Mouse (Mus musculus): ENCODE data around the gene Rpl41. TPM values are rescaled to one million over a fixed set of nuclear protein-coding genes. Genes with fewer than 3 reads are reported as not detected.

The Rpl41 gene
- 6,066 and 6,315 TPM in 2 replicates for total RNA-seq (2014; fragmentation: Nextera tagmentation)
- total RNA-seq (2017) = 3,608 and 4,444 TPM in 2 replicates

DNA sequence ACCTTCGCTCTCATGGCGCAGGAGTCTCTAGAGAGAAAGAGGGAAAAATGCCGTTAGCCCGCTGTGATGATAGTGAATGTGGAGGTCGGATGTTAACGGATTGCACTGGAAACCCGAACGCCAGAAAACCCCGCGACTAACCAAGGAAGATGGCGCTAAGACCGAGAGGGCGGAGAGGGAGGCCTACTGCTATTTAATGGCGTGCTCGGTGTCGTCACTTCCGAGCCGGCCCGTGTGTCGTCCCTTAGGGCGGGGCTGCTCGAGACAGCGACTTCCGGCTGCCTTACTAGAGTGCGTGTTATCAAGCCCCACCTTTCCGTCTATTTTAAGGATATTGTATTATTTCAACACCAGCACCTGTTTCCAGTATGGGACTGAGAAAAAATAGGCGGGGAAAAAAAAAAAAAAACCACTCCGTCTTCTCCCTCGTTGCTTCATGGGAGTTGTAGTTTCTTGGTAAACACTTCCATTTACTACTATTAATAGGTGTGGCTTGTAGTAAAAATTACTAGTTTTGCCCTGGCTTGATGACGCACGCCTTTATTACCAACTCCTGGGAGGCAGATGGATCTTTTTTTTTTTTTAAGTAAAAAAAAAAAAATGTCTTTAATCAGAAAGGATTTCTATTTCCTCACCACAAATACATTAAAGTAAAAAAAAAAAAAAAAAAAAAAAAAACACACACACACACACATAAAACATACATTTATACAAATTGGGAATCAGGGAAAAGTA lies at the start of gene Rpl41:
Gene Rpl41, minus strand, starts transcription at position 359 of the 735 bp plus-strand sequence.
- ATAC-seq (replicated peaks; ENCODE audit: poor library complexity, severe bottlenecking) = peak; percentile 70

DNA sequence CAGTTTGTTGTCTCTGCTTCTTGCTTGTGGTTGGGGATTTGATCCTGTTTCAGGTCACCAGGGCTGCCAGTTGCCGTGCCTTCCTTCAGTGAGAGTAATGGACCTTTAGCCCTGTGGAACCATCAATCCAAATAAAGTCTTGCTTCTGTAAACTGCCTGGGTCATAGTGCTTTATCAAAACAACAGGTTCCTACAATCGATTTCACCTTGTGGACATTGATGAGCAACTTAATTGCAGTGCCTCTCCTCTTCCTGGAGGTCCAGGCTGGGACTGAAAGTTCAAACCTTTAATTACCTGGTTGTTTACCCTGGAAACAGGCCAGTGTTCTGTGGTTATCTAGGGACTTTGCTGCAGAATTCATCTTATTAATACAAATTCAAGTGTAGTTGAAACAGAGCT lies 49.4 kb upstream of the Rpl41 start:
- no peak for ATAC-seq (replicated peaks; ENCODE audit: poor library complexity, severe bottlenecking)

DNA sequence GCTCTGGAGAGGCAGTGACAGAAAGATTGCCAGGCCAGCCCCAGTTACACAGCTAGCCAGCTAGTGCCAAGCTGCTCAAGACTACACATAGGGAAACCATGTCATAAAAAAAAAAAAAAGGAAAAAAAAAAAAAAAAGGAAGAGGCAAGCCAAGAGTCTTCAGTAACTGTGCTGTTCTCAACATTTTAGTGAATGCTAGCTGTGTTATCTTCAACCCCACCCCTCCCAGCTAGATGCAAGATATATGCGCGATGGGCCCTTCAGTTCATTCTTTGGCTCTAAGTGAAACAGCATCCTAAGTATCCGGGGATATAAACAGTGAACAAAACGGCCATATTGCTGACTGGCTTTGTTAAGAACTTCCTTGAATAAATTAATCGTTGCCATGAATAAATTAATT lies 43.7 kb upstream of the Rpl41 start:
- ATAC-seq (replicated peaks; ENCODE audit: poor library complexity, severe bottlenecking) = no peak

DNA sequence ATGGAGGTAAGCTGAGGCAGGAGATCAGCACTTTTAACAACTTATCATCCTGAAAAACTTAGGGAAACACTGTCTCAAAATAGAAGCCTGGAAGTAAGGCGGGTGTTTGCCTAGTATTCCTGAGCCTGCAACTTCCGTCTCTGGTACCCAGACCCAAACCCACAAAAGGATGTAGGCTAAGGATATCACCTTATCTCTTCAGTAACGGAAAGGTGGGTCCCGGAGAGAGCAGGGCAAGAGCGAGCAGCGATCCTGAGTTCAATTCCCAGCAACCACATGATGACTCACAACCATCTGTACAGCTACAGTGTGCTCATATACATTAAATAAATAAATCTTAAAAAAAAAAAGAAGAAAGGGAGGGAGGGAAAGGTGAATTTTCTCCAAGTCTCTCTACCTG lies 42.3 kb upstream of the Rpl41 start:
- ATAC-seq (replicated peaks; ENCODE audit: poor library complexity, severe bottlenecking) = no peak

DNA sequence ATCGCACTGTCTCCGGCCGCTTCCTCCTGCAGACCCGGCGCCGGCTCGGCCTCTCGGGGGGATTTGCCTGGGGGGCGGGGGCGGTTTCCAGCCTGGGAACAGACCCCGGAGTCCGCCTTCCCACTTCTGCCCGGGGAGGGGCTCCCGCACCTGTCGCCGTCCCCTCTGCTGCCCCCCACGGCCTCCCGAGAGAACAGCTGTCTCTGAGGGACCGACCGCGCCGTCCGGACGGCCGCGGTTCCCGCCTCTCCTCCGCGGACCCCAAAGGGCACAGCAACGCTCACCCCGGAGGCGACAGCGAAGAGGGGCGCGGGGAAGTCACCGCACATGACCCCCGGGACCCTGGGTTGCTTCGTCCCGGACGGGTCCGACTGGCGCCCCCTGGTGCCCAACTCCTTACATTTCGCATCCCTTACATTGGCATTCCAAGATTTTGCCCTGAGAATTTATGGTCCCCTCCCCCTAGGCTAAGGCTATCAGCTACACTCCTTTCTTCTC lies 41.1 kb upstream of the Rpl41 start:
- peak; percentile 62 for ATAC-seq (replicated peaks; ENCODE audit: poor library complexity, severe bottlenecking)

DNA sequence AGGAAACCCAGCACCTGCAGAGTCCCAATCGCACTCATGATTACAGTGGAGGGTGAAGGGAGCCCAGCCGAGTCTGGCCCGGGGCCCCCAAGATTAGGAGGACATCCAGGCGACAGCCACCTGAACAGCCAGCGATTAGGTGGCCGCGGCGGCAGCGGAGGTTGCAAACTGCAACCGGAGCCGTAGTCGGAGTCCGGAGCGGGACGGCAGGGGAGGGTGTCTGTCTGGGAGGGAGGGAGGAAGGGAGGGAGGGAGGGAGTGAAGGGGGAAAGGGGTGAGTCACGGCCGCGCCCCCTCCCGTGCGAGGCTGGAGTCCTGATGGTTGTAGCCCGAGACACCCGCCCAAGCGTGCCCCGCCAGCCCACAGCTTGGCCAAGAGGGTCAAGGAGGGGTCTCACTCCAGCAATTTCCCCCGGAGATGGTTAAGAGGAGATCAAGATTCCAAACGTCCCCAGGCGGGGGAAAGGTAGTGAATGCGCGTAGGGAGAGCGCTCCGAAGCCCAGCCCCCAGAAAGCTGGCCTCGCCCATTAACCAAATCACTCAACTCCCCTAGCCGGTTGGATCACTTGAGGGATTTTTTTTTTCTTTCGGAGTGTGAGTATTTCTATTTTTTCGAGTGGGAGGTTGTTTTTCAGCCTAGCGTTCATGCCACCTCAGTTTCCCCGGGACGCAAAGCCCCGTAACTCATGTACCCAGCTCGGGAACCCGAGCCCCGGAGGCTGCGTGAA lies 40.5 kb upstream of the Rpl41 start, which contains the start of gene Erbb3:
Gene Erbb3, minus strand, starts transcription at position 189 of the 729 bp plus-strand sequence.
- peak; percentile 61 for ATAC-seq (replicated peaks; ENCODE audit: poor library complexity, severe bottlenecking)

DNA sequence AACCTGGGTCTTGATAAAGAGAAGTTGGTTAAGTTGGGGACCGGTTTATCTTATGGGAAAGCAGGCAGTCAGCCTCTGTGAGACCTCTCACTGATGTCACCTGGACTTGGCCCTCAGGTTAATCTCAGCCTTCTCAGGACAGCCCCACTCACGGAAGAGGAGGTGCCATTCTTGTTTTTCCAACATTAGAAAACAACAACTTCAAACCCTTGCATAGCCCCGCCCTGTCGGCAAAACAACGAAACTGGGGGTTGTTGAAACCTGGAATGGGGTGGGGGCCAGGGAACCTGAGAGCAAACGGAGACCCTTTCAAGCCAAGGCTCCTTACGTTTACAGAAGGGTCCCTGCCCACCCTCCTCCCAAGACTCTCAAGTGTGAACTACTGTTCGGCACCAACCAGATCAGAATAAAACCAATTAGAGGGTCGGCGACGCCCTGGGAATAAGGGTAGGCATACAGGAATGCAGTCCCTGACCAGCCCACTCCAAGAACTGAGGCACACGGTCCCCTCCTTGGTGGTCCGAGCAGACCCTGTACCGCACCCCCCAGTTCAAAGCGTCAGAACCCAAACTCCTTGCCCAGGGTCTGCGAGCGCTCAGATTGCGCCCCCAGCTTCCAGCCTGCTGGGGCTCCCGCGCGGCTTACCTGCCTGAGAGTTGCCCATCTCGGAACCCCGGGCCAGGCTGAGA lies 39.8 kb upstream of the Rpl41 start:
- ATAC-seq (replicated peaks; ENCODE audit: poor library complexity, severe bottlenecking) = no peak

DNA sequence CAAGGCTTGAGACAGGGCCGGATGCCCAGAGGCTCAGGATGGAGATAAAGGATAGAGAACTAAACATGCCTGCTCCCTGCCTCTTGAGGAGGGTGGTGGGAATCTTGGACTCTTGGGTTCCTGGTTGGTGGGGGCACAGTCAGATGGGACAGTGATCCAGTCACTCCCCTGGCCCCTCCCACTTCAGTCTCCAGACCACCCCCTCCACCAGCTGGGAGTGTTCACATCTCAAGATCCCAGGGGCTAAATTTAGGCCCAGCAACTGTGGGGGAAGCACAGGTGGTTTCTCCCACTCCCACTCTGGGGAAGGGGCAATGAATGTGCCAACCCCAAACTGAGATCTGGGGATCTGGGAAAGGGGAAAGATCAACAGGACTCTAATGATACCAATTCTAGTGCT lies 39.0 kb upstream of the Rpl41 start:
- ATAC-seq (replicated peaks; ENCODE audit: poor library complexity, severe bottlenecking) = no peak

DNA sequence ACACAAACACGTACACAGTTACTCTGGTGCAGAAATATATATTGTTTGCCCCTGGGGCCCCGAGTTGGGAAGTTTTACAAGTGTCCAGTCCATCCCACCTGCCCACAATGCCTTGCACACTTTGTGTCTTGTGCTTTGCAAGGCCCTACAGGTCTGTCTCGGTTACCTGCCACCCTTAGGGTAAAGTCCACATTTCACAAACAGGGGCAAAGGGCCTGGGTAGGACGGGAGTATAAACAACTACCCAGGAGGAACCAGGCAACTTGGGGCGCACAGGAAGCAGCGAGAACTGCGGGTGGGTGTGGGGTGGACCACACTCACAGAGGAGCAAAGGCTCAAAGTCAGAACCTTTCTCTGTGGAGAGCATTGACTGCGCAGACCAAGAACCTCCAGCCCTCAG lies 38.6 kb upstream of the Rpl41 start:
- ATAC-seq (replicated peaks; ENCODE audit: poor library complexity, severe bottlenecking) = 0 out of 2 replicates have a peak, but pooled peaks have one; percentile 13

DNA sequence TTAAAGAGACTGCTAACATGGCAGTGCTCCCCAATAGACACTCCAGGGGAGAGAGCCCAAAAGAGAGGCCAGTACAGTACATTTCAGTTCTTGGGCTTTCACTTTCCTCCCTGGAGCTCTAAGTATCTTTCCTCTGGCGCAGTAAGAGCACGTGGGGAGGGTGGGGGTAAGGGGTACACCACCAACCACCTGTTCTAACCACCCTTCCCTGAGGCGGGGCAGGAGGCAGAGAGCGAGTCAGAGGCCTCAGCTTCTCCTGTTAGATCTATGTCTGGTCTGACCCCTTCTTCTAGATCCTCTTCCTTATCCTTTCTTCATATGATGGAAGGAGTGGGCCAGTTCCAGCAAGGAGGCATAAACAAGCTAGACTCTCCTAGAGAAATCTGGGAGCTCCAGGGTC lies 38.0 kb upstream of the Rpl41 start:
- no peak for ATAC-seq (replicated peaks; ENCODE audit: poor library complexity, severe bottlenecking)

DNA sequence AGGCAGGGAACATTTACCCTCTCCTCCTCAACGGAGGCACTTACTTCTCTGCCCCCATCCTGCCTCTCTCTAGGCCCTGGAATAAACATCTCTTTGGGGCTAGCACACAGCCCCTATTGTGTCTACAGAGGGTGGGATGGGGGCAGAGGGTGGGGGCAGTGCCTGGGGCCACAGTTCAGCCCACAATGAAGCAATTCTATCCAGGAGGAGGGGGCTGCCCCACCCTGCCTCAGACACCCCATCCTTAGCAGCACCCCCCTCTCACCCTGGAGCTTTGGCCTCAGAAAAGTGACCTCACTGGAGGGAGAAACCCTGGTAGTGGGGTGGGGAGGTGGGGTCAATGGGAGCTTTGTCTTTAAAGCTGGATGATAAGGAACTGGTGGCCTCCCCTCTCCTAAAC lies 37.4 kb upstream of the Rpl41 start:
- ATAC-seq (replicated peaks; ENCODE audit: poor library complexity, severe bottlenecking) = no peak

DNA sequence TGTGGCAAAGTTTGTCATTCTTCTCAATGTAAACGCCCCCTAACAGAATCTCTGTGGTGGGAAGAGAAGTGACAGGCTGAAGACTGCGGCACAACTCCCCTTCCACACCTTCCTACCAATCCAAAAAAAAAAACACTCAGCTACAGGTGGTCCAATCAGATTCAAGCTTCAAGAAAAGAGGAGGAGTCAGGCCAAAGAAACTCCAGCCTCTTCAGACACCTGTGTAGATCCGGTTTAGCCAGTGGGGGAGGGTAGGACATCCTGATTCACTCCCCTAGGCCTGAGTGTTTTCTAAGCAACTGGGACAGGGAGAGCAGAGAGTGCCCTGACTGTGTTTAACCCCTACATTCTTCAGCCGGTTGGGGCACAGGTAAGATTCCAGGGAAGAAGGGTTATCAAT lies 35.3 kb upstream of the Rpl41 start:
- no peak for ATAC-seq (replicated peaks; ENCODE audit: poor library complexity, severe bottlenecking)

DNA sequence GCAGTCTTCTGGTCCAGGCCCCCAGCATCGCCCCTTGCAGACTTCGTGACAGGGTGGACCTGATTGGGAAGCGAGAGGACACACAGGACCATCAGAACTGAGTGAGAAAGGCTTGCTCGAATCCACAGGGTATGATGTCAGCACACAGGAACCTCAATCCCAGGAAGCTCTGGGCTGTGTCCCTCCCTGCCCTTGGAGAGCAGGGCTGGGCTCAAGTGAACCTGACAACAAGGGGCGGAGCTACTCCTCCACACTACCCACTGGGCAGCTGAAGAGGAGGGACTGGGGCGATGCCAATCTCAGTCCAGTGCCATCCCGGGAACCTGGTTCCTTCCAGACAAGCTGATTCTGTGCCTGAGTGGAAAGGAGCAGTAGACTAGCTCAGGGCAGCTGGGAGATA lies 34.5 kb upstream of the Rpl41 start:
- ATAC-seq (replicated peaks; ENCODE audit: poor library complexity, severe bottlenecking) = no peak

DNA sequence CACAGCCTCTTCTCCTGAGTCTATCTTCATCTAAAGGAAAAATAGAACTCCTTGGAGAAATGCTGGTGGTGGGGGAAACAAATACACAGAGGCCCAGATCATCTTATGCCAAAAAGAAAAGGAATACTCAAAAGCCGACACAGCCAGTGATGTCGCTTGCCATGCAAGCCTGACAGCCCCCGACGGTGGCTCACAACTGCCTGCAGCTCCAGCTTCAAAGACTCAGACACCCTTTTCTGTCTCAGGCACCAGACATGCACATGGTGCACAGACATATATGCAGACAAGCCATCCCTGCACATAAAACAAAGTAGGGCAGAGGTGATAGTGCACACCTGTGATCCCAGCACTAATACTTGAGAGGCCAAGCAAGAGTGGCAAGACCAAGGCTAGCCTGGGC lies 30.6 kb upstream of the Rpl41 start:
- no peak for ATAC-seq (replicated peaks; ENCODE audit: poor library complexity, severe bottlenecking)

DNA sequence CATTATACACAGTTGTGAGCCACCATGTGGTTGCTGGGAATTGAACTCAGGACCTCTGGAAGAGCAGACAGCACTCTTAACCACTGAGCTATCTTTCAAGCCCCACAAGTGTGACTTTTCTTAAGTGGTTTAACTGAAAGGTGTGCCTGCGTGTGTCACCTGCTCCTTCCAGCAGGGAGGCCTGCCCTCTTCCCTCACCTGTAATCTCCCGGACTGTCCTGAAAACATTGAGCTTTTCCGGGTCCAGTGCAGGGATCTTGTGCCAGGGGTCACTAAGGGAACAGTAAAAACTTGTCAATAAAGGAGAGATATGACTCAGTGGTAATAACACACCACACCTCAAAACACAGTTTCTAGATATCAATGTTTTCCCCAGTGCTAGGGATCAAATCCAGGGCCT lies 30.2 kb upstream of the Rpl41 start:
- no peak for ATAC-seq (replicated peaks; ENCODE audit: poor library complexity, severe bottlenecking)

DNA sequence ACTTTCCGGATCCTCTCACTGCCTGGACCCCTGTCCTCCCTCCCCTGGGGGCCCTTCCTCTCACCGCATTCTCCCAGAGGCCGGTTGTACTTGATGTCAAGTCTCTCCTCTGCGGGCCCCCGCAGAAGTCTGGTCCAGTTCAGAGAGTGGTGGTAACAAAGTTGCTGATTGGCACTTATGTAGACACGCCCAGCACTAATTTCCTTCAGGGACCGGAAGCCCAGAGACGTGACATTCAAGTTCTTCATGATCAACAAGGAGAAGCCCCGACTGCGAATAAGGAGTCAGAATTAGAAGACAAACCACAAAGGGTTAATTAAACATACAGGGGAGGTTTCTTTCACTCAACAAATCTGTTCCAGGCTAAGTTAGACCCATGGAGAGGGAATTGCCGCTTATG lies 29.2 kb upstream of the Rpl41 start:
- peak; percentile 57 for ATAC-seq (replicated peaks; ENCODE audit: poor library complexity, severe bottlenecking)

DNA sequence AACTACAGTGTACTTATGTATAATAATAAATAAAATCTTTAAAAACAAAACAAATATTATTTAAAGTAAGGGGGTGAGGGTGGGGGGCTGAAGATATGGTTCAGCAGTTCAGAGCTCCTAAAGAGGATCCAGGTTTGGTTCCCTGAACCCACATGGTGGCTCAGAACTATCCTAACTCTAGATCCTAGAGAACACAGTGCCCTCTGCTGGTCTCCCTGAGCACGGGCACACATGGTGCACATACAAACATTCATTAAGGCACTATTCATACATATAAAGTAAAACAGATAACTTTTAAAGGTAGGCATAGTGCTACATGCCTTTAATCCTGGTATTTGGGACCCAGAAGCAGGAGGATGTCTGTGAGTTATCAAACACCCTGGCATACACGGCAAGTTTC lies 26.0 kb upstream of the Rpl41 start:
- ATAC-seq (replicated peaks; ENCODE audit: poor library complexity, severe bottlenecking) = peak; percentile 56

DNA sequence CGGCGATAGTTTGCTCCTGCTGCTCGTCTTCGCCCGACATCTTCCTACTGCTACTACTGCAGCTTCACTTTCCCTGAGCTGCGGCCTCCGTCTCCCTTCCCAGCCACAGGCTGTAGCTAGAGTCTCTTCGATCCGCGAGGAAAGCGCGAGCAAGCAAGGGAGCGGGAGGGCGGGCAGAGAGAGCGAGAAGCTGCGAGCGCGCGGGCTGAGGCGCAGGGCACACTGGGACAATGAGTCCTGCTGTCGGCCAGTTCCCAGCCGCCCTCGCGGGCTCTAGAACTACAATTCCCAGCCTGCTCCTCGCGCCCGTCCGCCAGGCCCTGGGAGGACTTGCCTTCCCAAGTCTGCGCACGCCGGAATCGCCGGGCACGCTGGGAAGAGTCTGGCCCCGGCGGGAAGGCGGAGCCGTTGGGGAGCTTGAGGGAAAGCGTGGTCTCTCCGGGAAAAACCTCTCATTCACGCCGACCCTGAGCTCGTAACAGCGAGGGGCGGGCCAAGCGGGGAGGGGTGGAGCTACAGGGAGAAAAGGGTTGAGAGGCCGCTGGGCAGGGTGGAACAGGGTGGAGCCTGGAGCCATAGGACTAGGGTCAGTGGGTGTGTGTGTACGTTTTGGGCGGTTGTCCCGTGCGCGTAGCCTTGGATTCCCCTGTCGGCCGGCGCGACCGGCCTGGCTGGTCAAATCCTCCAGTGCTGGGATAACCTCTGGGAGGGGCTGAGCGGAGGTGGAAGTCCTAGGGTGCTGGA lies 16.9 kb upstream of the Rpl41 start, which contains the start of gene Pa2g4:
Gene Pa2g4, minus strand, starts transcription at position 200 of the 744 bp plus-strand sequence.
- peak; percentile 85 for ATAC-seq (replicated peaks; ENCODE audit: poor library complexity, severe bottlenecking)

DNA sequence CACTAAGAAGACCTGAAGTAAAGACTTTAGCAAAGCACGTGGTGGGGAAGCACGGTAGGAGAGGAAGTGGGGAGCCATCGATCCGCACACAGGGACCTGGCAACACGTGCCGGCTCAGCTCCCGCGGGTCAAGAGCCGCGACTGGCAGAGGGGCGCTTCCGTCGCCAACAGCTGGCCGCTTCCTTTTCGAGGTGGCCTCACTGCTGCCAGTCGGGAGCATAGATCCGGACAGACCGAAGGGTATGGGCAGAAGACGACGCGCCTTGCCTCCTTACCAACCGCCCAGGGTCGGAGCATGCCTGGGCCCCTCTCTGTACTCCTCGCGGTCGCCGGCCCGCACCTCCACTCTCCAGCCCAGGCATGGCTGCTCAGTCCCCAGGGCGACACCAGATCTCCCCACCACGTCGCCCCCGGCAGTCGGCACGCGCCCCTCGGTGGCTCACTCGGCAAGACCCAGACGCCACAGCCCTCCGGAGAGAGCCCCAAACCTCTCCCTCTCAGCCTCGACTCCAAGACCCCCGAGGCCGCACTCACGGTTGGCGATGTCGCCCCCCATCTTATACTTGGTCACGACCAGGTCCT lies 16.2 kb upstream of the Rpl41 start:
- peak; percentile 56 for ATAC-seq (replicated peaks; ENCODE audit: poor library complexity, severe bottlenecking)

DNA sequence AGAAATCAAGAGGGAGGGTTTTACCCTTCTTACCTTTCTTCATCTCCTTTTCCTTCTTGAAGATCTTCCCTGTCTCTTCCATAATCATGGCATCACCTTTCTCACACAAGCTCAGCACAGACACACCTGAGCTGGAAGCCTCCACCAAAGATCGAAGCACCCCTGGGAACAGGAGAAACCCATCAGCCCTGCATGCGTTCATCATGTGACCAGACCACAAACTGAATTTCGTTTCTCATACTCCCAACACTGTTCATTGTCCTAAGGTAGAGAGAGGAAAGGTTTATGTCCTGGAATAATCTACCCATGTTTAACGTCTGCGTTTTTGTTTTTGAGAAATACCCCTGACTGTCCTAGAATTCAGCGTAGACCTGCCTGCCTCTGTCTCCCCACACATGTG lies 14.4 kb upstream of the Rpl41 start:
- ATAC-seq (replicated peaks; ENCODE audit: poor library complexity, severe bottlenecking) = no peak
